Mouse (Mus musculus) intestine, embryonic 16.5 days (tissue): Measurements from ENCODE around the gene Swap70. TPM values are rescaled to one million over a fixed set of nuclear protein-coding genes. Genes with fewer than 3 reads are reported as not detected.

Source experiments
- ATAC-seq: fragments of 200-750 bp; cut with Nextera tagmentation; 2 replicates; pipeline ENCODE4 v1.8.0; 2017; ENCODE audit warnings: moderate TSS enrichment, moderate library complexity
- H3K27ac ChIP-seq: fragments of 300-500 bp; sonication (generic); 2 replicates; pipeline ENCODE4 v1.5.1; 2014; ENCODE audit warnings: mild to moderate bottlenecking, low read length
- H3K27me3 ChIP-seq: fragments of 300-500 bp; sonication (generic); replicated peaks from 2 replicates; pipeline ENCODE4 v1.6.1; 2014; ENCODE audit warnings: low read length, control low read depth, mixed read lengths; ENCODE audit not compliant: control insufficient read depth, insufficient read depth
- H3K36me3 ChIP-seq: fragments of 300-500 bp; sonication (generic); 2 replicates; pipeline ENCODE4 v1.6.1; 2014; ENCODE audit warnings: low read length, control low read depth; ENCODE audit not compliant: control insufficient read depth, insufficient read depth
- H3K4me1 ChIP-seq: fragments of 300-500 bp; sonication (generic); 2 replicates; pipeline ENCODE4 v1.6.1; 2014; ENCODE audit warnings: low read length, control low read depth, mixed read lengths; ENCODE audit not compliant: control insufficient read depth, insufficient read depth
- H3K4me2 ChIP-seq: fragments of 300-500 bp; sonication (generic); 2 replicates; pipeline ENCODE4 v1.6.1; 2014; ENCODE audit warnings: low read depth, low read length, control low read depth
- H3K4me3 ChIP-seq: fragments of 300-500 bp; sonication (generic); 2 replicates; pipeline ENCODE4 v1.5.1; 2014; ENCODE audit warnings: mild to moderate bottlenecking, low read length
- H3K9ac ChIP-seq: fragments of 300-500 bp; sonication (generic); 2 replicates; pipeline ENCODE4 v1.6.1; 2014; ENCODE audit warnings: low read depth, low read length
- H3K9me3 ChIP-seq: fragments of 300-500 bp; sonication (generic); 2 replicates; pipeline ENCODE4 v1.6.1; 2016; ENCODE audit warnings: low read length, control low read depth; ENCODE audit not compliant: control insufficient read depth
- WGBS: fragments of 180-500 bp; shearing (Covaris S2); extraction: QIAGEN DNeasy Blood & Tissue Kit; methylation state at CpG from one replicate; pipeline ENCODE4 v1.1.7; 2014; 5-methylcytosine and 5-hydroxymethylcytosine counted together
- polyA plus RNA-seq: library from polyadenylated mRNA; unstranded; fragments of >200 nt; fragmentation: Nextera tagmentation; extraction: Ambion mirVana; gene quantifications from 2 replicates; pipeline ENCODE4 v1.2.1, GENCODE M21; 2015

Gene Swap70
- polyA plus RNA-seq, 1 experiment from 2014 or later = 28.4 TPM

GRCm38 (mm10) chr7:110277734-110278245, 56.3 kb downstream of the Swap70 start:
- H3K9ac ChIP-seq = no peak overlapping the region
- peaks cover 7% of the 10 kb centered on the region for H3K4me1 ChIP-seq
- H3K27ac ChIP-seq = no peak overlapping the region
- H3K9me3 ChIP-seq = no peaks in the 10 kb centered on the region
- peaks cover 14% of the 10 kb centered on the region; the same call in 1 of the 2 replicates for H3K36me3 ChIP-seq
- ATAC-seq = no peak
- H3K4me3 ChIP-seq = no peak overlapping the region
- no peaks in the 10 kb centered on the region for H3K27me3 ChIP-seq
- WGBS = 87% methylated on average over 5 of the region's 5 CpGs
- H3K4me2 ChIP-seq = no peak overlapping the region

- WGBS = 74% methylated on average over 4 of the region's 4 CpGs
- Histone ChIP-seq H3K4me1 (peaks cover 7% of the 10 kb centered on the region), H3K27me3 (no peaks in the 10 kb centered on the region), H3K36me3 (peaks cover 14% of the 10 kb centered on the region; the same call in 1 of the 2 replicates), H3K4me3 (no peak overlapping the region), H3K9me3 (no peaks in the 10 kb centered on the region), H3K9ac (peak overlapping the region; percentile 30; the same call in 1 of the 2 replicates), H3K27ac (peak overlapping the region; percentile 77), H3K4me2 (no peak overlapping the region)
- ATAC-seq = peak; percentile 95
Measured at GRCm38 (mm10) chr7:110279183-110279582, 57.7 kb downstream of the Swap70 start.

- 92% methylated on average over 11 of the region's 11 CpGs for WGBS
- H3K4me2 ChIP-seq = no peak overlapping the region
- H3K27me3 ChIP-seq = no peaks in the 10 kb centered on the region
- no peak for ATAC-seq
- H3K9ac ChIP-seq = no peak overlapping the region
- H3K9me3 ChIP-seq = no peaks in the 10 kb centered on the region
- H3K27ac ChIP-seq = no peak overlapping the region
- H3K4me1 ChIP-seq = peaks cover 7% of the 10 kb centered on the region
- H3K4me3 ChIP-seq = no peak overlapping the region
- 0 out of 2 replicates have a peak, but pooled peaks cover 6% of the 10 kb centered on the region for H3K36me3 ChIP-seq
Measured at GRCm38 (mm10) chr7:110281435-110282256, 60.1 kb downstream of the Swap70 start.

DNA sequence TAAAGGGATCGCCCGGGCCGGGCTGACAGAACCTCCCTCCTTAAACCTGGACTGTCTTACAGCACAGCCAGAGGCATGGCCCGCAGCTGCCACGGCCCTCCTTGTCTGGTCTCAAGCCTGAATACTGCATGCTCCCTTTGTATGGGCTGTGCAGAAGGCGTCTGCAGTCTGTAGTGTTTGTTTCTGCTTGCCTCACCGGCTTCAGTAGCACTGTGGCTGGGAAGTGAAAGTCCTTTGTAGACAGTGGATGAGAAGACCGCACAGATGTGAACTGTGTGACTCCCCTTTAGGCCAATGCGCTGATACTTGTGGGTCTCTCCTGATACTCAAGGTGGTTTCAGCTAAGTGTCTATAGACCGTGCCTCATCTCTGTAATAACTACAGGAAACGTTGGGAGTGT, 61.3 kb downstream of the Swap70 start:
- Histone ChIP-seq H3K36me3 (0 out of 2 replicates have a peak, but pooled peaks cover 6% of the 10 kb centered on the region), H3K27me3 (no peaks in the 10 kb centered on the region), H3K9ac (no peak overlapping the region), H3K4me3 (no peak overlapping the region), H3K4me2 (no peak overlapping the region), H3K4me1 (peaks cover 11% of the 10 kb centered on the region), H3K27ac (no peak overlapping the region), H3K9me3 (no peaks in the 10 kb centered on the region)
- WGBS = 81% methylated on average over 11 of the region's 11 CpGs
- ATAC-seq = no peak

- Histone ChIP-seq H3K4me2 (no peak overlapping the region), H3K4me3 (no peak overlapping the region), H3K27ac (no peak overlapping the region), H3K9me3 (no peaks in the 10 kb centered on the region), H3K36me3 (0 out of 2 replicates have a peak, but pooled peaks cover 6% of the 10 kb centered on the region), H3K9ac (no peak overlapping the region), H3K27me3 (no peaks in the 10 kb centered on the region), H3K4me1 (peaks cover 15% of the 10 kb centered on the region)
- 89% methylated on average over 6 of the region's 6 CpGs for WGBS
- ATAC-seq = no peak
Measured at GRCm38 (mm10) chr7:110283484-110284275, 62.2 kb downstream of the Swap70 start.

- WGBS = 91% methylated on average over 12 of the region's 12 CpGs
- no peak for ATAC-seq
Measured at GRCm38 (mm10) chr7:110285076-110285848, 63.8 kb downstream of the Swap70 start.

GRCm38 (mm10) chr7:110285849-110286151, 64.3 kb downstream of the Swap70 start:
- no peaks in the 10 kb centered on the region for H3K36me3 ChIP-seq
- no peak overlapping the region for H3K4me3 ChIP-seq
- no peak for ATAC-seq
- H3K27me3 ChIP-seq = no peaks in the 10 kb centered on the region
- no peak overlapping the region for H3K9ac ChIP-seq
- H3K27ac ChIP-seq = no peak overlapping the region
- no peaks in the 10 kb centered on the region for H3K9me3 ChIP-seq
- no peak overlapping the region for H3K4me2 ChIP-seq
- H3K4me1 ChIP-seq = peaks cover 11% of the 10 kb centered on the region; the same call in 1 of the 2 replicates
- whole genome bisulfite sequencing = 81% methylated on average over 3 of the region's 3 CpGs

More at GRCm38 (mm10) chr7:110285076-110285848, 63.8 kb downstream of the Swap70 start:
- Histone ChIP-seq H3K4me2 (no peak overlapping the region), H3K27ac (no peak overlapping the region), H3K4me3 (no peak overlapping the region), H3K9ac (no peak overlapping the region), H3K9me3 (no peaks in the 10 kb centered on the region), H3K36me3 (no peaks in the 10 kb centered on the region), H3K27me3 (no peaks in the 10 kb centered on the region), H3K4me1 (peaks cover 11% of the 10 kb centered on the region; the same call in 1 of the 2 replicates)

GRCm38 (mm10) chr7:110286198-110286732, 64.8 kb downstream of the Swap70 start:
- Histone ChIP-seq H3K9ac (no peak overlapping the region), H3K27me3 (no peaks in the 10 kb centered on the region), H3K36me3 (no peaks in the 10 kb centered on the region), H3K9me3 (no peaks in the 10 kb centered on the region), H3K4me1 (peaks cover 11% of the 10 kb centered on the region; the same call in 1 of the 2 replicates), H3K4me3 (no peak overlapping the region), H3K27ac (no peak overlapping the region), H3K4me2 (no peak overlapping the region)
- ATAC-seq = peak; percentile 16; the same call in 1 of the 2 replicates
- 78% methylated on average over 8 of the region's 8 CpGs for WGBS
